15 mouse cellular contexts compared by ENCODE assay signal in genomic region chr2:118537226-118537625, GRCm38 (mm10). TPM values are rescaled to one million over a fixed set of nuclear protein-coding genes. Genes with fewer than 3 reads are reported as not detected.
DNase-seq lines count a peak whose midpoint lies in the region; ATAC-seq and TF ChIP-seq lines count a peak whose summit lies in the region.
"Had no signal": no experiment of that assay in that cellular context is flagged by ENCODE, and none has a peak within 500 bp of the region (broad histone marks: within the 10 kb centered on the region; RNA-seq: fewer than 3 reads in every experiment).

No protein-coding gene starts in this region.

- TF ChIP-seq POLR2A in bone marrow macrophage, adult 2 months (IDR thresholded peaks at IDR 0.05; ENCODE audit: borderline replicate concordance, low read depth, low read length) = no peak

- no peaks in the 10 kb centered on the region for H3K9me3 ChIP-seq in heart, embryonic 13.5 days
- no peaks in the 10 kb centered on the region for H3K9me3 ChIP-seq in lung, postnatal 0 days (ENCODE audit: low read length)
- H3K9me3 ChIP-seq: heart, embryonic 12.5 days; hindbrain, embryonic 15.5 days had no signal

- peaks cover 79% of the 10 kb centered on the region for H3K4me1 ChIP-seq in heart, embryonic 13.5 days
- peaks cover 39% of the 10 kb centered on the region for H3K4me1 ChIP-seq in lung, postnatal 0 days (ENCODE audit: insufficient read depth, low read depth, low read length)
- H3K4me1 ChIP-seq in bone marrow macrophage, adult 2 months (ENCODE audit: control insufficient read depth, insufficient read depth, low read length) = peaks cover 66% of the 10 kb centered on the region

- no peak for TF ChIP-seq EP300 in lung, postnatal 0 days (IDR thresholded peaks at IDR 0.05)

- no peak overlapping the region for H3K9ac ChIP-seq in heart, embryonic 13.5 days
- H3K9ac ChIP-seq in lung, postnatal 0 days (replicated peaks; ENCODE audit: low read depth) = no peak overlapping the region
- H3K9ac ChIP-seq: forebrain, postnatal 0 days; heart, embryonic 12.5 days; hindbrain, embryonic 15.5 days had no signal

- no peak overlapping the region for H3K4me3 ChIP-seq in heart, embryonic 13.5 days
- H3K4me3 ChIP-seq in lung, postnatal 0 days (ENCODE audit: low read depth, low read length) = no peak overlapping the region
- no peak overlapping the region for H3K4me3 ChIP-seq in bone marrow macrophage, adult 2 months (ENCODE audit: insufficient read depth, low read length)
- H3K4me3 ChIP-seq: erythroblast, embryonic 14.5 days; heart, embryonic 12.5 days; hindbrain, embryonic 15.5 days had no signal

- H3K27ac ChIP-seq in heart, embryonic 13.5 days (replicated peaks) = peak overlapping the region; percentile 72; the same call in 1 of the 2 replicates
- H3K27ac ChIP-seq in lung, postnatal 0 days (ENCODE audit: low read length) = peak overlapping the region; percentile 22; the same call in 1 of the 2 replicates
- peak overlapping the region; percentile 71 for H3K27ac ChIP-seq in bone marrow macrophage, adult 2 months (ENCODE audit: insufficient read depth, low read depth, low read length)
- H3K27ac ChIP-seq: hindbrain, embryonic 15.5 days had no signal

- ATAC-seq in heart, embryonic 13.5 days (ENCODE audit: extremely low read depth, insufficient number of reproducible peaks, low FRiP score, low TSS enrichment) = no peak
- ATAC-seq in lung, postnatal 0 days = no peak
- ATAC-seq: CD4-positive, CD25-positive, alpha-beta regulatory T cell, adult 4 months; forebrain, postnatal 0 days had no signal

- no peaks in the 10 kb centered on the region for H3K27me3 ChIP-seq in heart, embryonic 13.5 days (replicated peaks)
- no peaks in the 10 kb centered on the region for H3K27me3 ChIP-seq in lung, postnatal 0 days (replicated peaks; ENCODE audit: insufficient read depth, low read length)
- H3K27me3 ChIP-seq: heart, embryonic 12.5 days; hindbrain, embryonic 15.5 days had no signal

- no peak for TF ChIP-seq CTCF in lung, postnatal 0 days (IDR thresholded peaks at IDR 0.05)
- no peak for TF ChIP-seq CTCF in bone marrow macrophage, adult 2 months (IDR thresholded peaks at IDR 0.05; ENCODE audit: low read depth, low read length)

- 42% methylated on average over 4 of the region's 4 CpGs for WGBS in heart, embryonic 13.5 days
- WGBS in lung, postnatal 0 days = 11% methylated on average over 4 of the region's 4 CpGs

- DNase-seq in heart, adult 18-20 months = no peak
- peak; percentile 61 for DNase-seq in lung, postnatal 0 days (ENCODE audit: low spot score)
- DNase-seq in lung, postnatal 14 days = no peak
- DNase-seq in frontal cortex, postnatal 14 days (ENCODE audit: low spot score in 2 of 2) = no peak
- no peak for DNase-seq in liver
- DNase-seq: embryo, embryonic 11 days; forebrain, postnatal 0 days; right cerebral cortex, postnatal 14 days had no signal

- no peak overlapping the region for H3K4me2 ChIP-seq in heart, embryonic 13.5 days
- no peak overlapping the region for H3K4me2 ChIP-seq in lung, postnatal 0 days (replicated peaks; ENCODE audit: low read depth, low read length)
- H3K4me2 ChIP-seq: heart, embryonic 12.5 days; hindbrain, embryonic 15.5 days; liver, embryonic 11.5 days had no signal

- peaks cover 25% of the 10 kb centered on the region for H3K36me3 ChIP-seq in heart, embryonic 13.5 days
- H3K36me3 ChIP-seq in lung, postnatal 0 days (ENCODE audit: insufficient read depth, low read length) = peaks cover 5% of the 10 kb centered on the region; the same call in 1 of the 2 replicates
- H3K36me3 ChIP-seq: hindbrain, embryonic 15.5 days had no signal

RNA-seq across cellular contexts. Expression of gene Bmf, which starts 12.3 kb away (rescaled TPM):
- 2.5 and 2.9 TPM in 2 replicates for polyA plus RNA-seq in heart, embryonic 13.5 days (2015; fragmentation: Nextera tagmentation; extraction: Ambion mirVana)
- total RNA-seq in heart, adult 18-20 months (2021) = 1 to 10 TPM; 5.2 to 5.4 TPM
- 7.3 and 9.8 TPM in 2 replicates for polyA plus RNA-seq in lung, postnatal 0 days (2015; fragmentation: Nextera tagmentation; extraction: Ambion mirVana)
- 30.0 and 44.1 TPM in 2 replicates for polyA plus RNA-seq in bone marrow macrophage, adult 2 months (2012; ENCODE audit: insufficient read depth, insufficient read length, missing spikeins)

RNA-seq across cellular contexts. Expression of gene Srp14, which starts 57.7 kb away (rescaled TPM):
- polyA plus RNA-seq in heart, embryonic 13.5 days (2015; fragmentation: Nextera tagmentation; extraction: Ambion mirVana) = 196 and 218 TPM in 2 replicates
- 100 to 1,000 TPM; 131 to 136 TPM for total RNA-seq in heart, adult 18-20 months (2021)
- polyA plus RNA-seq in lung, postnatal 0 days (2015; fragmentation: Nextera tagmentation; extraction: Ambion mirVana) = 275 and 277 TPM in 2 replicates
- 252 and 297 TPM in 2 replicates for polyA plus RNA-seq in bone marrow macrophage, adult 2 months (2012; ENCODE audit: insufficient read depth, insufficient read length, missing spikeins)

Comparison
In these comparisons a context has a peak if more than half of its experiments do, and no peak if none do; other contexts are left out.
1. H3K27ac ChIP-seq: peak in every context shown above with its lines; median percentile 72 in heart, embryonic 13.5 days; 71 in bone marrow macrophage, adult 2 months; 22 in lung, postnatal 0 days.